Mouse (Mus musculus): ENCODE measurements around the gene Sncg.
"Not testable (repeated sequence)": the region's sequence is repeated elsewhere in the genome, so short reads cannot be mapped to it uniquely, and the experiment has no call there.

The Sncg gene

DNA sequence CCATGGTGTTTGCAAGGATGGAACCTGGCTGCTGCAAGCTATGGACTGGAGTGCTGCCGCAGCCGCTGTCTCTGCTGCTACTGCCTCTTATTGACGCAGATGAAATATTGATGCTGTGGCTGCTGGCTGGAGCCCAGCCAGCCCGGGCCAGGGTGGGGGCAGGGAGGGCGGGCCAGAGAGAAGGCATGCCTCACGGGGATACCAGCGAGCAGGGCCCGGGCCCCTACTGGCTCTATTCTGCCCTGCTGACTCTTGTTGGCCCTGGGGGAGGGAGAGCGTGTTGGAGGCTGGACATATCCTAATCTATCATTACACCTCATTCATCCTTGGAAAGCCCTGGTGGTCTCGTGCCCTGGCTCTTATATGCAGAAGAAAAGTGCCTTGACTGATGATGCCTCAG, at the start of gene Sncg:
TSS of gene Sncg (minus strand) at position 213 of the 400 bp plus-strand sequence.
- no peak for DNase-seq (ENCODE audit: low read depth, low spot score)

DNA sequence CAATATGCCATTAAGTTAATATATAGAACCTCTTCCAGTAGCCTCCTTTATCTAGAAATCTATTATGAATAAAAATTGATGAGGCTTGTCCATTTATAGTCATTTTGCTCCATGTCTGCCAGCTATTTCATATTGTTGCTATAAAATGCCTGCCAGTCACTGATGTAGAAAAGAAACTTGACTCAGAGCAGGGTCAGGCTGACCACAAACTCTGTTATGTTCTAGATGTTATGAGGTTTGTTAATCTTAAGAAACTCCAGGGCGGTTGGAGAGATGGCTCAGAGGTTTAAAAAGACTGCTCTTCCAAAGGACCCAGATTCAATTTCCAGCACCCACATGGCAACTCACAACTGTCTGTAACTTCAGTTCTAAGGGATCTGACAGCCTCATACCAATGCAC, 46.5 kb upstream of the Sncg start:
- no peak for DNase-seq (ENCODE audit: low read depth, low spot score)

DNA sequence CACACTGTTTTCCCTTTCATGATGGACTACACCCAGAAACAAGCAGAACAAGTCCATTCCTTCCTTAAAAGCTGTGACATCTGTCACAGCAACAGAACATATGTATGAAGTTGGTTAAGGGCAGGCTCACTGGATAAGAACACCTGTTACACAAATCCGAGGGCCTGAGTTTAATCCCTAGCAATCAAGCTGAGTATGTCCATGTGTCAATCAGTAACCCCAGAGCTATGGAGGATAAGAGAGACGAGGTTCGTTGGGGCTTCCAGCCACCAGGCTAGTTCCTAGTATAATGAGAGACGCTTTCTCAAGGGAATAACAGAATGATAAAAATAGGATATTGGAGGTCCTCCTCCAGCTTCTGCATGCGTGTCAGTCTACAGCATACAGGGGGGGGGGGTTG, 42.9 kb upstream of the Sncg start:
- no peak for DNase-seq (ENCODE audit: low read depth, low spot score)

DNA sequence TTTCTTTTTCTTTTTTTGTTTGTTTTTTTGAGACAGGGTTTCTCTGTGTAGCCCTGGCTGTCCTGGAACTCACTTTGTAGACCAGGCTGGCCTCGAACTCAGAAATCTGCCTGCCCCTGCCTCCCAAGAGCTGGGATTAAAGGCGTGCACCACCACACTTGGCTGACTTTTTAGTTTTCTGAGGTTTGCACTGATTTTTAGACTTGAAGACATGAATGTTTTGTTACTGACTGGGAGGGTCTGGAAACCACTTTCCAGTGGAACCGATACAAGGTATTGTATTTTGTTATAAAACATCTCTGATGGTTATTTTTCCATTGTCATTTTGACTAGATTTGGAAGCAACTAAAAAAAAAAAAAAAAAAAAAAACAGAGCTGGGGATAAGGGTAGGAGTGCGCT, 42.4 kb upstream of the Sncg start:
- not testable (repeated sequence) for DNase-seq (ENCODE audit: low read depth, low spot score)

DNA sequence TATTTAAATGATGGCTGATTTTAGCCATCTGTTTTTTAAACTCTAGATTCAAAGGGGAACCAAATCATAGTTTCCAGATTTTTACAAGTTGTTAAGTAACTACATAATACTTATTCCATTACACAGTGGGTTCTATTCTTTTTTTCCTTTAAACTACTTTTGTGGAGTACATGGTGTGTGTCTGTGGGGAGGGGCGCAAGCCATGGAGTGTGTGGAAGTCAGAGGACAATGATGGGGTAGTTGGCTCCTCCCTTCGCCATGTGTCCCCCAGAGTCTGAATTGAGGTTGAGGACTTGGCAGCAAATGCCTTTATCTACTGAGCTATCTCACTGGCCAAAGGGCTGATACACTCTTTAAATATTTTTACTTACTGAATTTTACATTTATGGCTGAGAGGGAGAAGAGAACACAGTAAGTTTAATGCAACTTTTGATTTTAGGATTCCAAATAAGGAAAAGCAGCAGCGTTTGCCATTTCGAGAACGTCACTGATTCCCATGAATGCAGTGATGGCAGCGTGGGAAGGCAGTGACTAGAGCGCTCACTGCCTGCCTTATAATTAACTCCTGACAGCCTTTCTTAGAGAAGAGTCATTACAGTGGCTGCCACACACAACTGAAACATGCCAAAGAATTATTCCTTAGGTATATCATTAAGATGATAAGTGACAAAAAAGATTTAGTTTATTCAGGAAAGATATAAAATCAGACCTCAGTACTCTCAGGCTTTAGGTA, 37.7 kb upstream of the Sncg start:
- DNase-seq (ENCODE audit: low read depth, low spot score), result no peak

DNA sequence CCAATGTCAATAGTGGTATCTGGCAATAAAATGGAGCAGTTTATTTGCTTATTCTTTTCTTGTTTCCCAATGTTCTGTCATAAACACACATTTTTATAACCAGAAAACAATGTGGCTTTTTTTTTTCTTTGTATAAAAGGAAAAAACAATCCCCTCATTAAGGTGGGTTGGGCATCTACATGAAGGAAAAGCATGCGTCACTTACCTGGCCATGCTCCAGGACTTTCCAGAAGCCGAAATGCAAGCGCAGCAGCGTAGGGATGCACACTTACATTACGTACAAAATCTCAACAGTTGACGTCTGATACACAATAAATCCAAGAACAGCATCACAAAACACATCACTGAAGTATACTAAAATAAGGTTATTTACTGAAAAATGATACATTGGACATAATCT, 36.1 kb upstream of the Sncg start:
- DNase-seq (ENCODE audit: low read depth, low spot score), result no peak

DNA sequence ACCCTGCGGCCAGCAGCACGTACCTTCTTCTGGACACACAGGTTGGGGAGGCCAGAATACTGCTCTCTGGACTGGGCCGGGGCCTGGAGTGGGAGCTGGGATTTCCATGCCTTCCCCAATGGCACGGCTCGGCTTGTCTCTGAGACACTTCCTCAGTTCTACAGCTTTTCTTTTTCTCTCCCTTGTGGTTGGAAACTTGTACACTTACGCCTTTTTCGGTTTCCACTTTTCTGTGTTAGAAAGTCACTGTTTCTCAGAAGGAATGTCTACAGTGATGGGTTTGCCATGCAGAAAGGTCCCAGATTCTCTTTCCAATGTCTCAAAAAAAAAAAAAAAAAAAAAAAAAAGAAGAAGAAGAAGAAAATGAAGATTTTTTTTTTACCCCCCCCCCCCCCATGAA, 28.8 kb upstream of the Sncg start:
- no peak for DNase-seq (ENCODE audit: low read depth, low spot score)

DNA sequence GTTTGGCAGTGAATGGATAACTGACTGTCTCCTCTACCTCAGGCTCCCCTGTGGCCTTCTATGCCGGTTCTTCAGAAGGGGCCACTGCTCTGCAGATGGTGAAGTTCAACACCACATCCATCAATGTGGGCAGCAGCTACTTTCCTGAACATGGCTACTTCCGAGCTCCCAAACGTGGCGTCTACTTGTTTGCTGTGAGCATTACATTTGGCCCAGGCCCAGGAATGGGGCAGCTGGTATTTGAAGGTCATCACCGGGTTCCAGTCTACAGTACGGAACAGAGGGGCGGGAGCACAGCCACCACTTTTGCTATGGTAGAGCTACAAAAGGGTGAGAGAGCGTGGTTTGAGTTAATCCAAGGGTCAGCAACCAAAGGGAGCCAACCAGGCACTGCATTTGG, 28.3 kb upstream of the Sncg start:
- DNase-seq (ENCODE audit: low read depth, low spot score), result no peak

DNA sequence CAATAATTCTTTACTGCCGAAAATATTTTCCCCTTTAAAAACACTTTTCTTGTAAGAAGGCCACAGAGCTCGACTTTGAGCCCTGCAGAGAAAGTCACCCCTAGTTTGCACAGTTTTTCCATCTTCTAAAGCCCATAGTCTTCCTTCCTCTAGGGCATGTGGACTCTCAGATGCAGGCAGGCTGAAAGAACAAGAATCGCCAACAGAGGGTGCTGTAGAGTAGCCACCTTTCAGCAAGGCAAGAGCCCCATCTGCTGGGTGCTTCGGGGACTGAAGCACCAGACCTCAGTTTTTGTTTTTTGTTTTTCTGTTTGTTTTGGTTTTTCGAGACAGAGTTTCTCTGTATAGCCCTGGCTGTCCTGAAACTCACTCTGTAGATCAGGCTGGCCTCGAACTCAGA, 26.5 kb upstream of the Sncg start:
- peak; percentile 80 for DNase-seq (ENCODE audit: low read depth, low spot score)

DNA sequence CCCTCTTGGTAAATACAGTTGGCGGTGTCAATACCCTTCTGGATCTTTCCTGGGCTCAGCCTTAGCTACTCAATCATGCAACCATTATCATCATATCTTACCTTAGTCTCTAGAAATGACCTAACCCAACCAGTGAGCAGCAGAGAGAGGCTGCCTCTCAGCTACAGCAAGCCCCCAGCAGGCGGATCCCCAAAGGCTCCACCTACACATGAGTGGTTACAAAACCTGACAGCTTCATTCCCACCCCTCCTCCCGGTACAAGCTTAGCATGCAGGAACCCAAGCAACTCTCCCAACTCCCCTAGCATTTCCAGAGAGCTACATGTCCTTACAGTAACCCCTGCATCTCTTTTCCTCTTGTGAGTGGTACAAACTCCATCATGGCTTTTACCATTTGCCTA, 25.4 kb upstream of the Sncg start:
- DNase-seq (ENCODE audit: low read depth, low spot score), result no peak

DNA sequence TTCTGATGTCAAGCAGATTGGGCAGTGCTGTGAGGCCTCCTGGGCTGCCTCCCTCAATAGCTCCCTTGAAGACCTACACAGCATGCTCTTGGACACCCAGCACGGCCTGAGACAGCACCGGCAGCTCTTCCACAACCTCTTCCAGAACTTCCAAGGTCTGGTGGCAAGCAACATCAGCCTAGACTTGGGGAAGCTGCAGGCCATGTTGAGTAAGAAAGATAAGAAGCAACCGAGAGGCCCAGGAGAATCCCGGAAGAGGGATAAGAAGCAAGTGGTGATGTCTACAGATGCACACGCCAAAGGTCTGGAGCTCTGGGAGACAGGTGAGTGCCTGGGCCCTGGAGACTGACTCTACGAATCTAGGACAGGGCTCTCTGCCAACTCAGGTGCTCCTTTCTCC, 24.7 kb upstream of the Sncg start:
- DNase-seq (ENCODE audit: low read depth, low spot score), result no peak

DNA sequence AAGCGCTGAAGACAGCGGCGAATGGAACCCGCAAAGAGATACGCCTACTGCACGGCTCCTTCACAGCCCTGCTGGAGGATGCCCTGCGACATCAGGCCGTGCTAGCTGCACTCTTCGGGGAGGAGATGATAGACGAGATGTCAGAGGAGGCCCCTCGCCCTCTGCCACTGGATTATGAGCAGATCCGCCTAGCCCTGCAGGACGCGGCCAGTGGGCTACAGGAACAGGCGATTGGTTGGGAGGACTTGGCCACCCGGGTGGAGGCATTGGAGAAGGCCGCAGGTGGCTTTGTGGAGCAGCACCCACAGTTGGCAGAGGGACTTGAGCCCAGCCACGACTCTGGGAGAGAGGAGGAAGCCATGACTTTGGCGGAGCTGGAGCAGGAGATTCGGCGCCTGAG, 24.3 kb upstream of the Sncg start:
- DNase-seq (ENCODE audit: low read depth, low spot score), result no peak

DNA sequence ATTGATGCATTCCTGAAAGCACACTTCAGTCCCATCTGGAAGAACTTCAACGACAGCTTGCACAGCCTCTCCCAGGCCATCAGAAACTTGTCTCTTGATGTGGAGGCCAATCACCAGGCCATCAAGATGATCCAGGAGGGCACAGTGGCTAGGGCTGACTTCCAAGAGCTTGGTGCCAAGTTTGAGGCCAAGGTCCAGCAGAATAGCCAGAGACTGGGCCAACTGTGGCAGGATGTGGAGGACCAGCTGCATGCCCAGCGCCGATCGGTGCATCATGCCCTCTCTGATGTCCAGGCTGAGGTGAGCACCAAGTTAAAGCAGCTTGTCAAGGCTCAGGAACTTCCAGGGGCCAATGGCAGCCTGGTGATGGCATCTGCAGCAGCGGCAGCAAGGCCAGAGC, 23.3 kb upstream of the Sncg start:
- DNase-seq (ENCODE audit: low read depth, low spot score), result no peak

DNA sequence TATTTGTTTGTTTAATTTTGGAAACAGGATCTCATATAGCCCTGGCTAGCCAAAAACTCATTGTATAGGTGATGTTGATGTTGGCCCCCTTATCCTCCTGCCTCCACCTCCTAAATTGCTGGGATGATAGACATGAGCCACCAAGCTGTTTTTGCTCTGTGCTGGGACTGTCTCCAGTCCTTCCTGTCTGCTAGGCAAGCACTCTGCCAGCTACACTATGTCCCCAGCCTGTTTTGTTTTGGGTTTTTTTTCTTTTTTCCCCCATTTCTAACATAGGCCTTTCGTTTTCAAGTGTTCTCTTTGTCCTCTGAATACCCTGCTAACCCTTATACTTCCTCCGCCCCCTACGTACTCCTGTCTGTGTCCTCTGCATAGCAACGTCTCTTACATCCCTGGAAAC, 18.7 kb upstream of the Sncg start:
- DNase-seq (ENCODE audit: low read depth, low spot score), result no peak

DNA sequence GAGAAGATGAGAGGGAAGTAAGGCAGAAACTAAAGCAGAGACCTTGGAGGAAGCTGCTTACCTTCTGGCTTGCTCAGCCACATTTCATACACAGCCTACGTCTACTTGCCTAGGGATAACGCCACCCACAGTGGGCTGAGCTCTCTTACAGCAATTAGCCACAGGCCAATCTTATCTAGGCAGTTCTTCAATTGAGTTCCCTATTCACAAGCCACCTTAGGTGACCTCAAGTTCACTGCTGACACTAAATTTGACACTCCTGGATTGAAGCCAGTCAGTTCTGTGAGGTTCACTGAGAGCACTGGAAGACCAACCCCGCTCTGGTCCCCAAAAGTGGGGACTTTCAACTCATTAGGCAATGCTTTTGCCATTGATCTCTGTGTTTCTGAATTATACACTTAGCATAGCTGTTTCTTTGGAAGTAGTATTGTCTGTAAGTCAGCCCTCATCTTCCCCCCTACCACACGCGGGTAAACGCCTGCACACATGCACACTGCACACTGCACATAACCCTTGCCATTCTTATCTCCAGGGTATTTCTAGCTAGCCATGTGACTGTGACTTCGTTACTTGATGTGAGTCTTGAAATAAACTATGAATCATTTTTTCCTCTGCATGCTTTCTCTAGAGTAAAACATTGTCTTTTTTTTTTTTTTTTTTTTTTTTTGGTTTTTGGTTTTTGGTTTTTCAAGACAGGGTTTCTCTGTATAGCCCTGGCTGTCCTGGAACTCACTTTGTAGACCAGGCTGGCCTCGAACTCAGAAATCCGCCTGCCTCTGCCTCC, 8.5 kb upstream of the Sncg start:
- no peak for DNase-seq (ENCODE audit: low read depth, low spot score)

DNA sequence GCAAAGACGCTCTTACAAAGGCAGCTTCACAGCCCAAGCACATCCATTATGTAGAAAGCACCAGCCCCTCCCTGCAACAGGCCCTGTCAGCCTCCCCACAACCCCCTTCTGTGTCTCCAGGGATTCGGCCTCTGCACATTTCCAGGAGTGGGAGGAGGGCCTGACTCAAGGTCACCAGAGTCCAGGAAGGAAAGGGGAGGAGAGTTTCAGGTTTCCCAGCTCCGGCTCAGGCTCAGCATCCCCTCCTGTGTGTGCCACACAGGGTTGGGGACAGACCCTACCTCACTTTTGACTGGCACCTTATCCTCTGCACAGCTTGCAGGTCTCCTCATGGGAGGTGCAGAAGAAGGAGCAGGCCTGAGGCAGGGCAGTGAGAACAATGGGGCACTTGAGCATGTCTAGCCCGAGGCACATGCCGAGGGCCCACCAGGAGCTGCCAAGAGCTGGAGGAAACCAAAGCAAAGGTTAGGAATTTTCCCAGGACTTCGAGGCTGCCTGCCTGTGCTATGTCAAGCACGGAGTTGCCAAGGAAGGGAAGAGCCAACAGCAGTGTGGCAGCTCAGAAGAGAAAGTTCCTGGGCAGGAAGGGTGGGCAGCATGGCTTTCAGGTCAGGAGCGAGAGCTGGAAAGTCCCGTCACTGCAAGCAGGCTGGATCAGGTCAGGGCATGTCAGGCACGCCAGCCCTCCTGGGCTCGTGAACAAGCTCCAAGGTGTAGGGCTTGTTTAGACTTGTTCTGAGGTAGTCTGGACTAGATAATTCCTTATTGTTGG, 4.2 kb upstream of the Sncg start:
- no peak for DNase-seq (ENCODE audit: low read depth, low spot score)

DNA sequence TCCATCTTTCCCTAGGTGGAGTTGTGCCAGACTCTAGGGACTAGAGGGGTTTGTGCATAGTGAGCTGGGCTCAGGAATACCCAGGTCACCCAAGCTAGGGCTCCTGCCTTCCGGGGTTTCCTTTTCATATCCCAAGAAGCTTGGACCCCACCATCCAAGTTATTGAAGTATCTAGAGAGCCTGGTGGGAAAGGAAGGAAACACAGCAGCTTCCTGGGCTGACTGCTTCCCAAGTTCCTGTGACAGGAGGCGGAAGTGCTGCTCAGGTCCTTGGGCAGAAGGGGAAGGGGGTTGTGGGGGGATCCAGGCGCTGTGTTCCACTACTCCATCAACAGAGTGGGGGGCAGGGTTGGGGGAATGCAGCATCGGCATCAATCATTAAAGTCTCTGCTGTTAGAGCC, 2.5 kb upstream of the Sncg start:
- no peak for DNase-seq (ENCODE audit: low read depth, low spot score)

DNA sequence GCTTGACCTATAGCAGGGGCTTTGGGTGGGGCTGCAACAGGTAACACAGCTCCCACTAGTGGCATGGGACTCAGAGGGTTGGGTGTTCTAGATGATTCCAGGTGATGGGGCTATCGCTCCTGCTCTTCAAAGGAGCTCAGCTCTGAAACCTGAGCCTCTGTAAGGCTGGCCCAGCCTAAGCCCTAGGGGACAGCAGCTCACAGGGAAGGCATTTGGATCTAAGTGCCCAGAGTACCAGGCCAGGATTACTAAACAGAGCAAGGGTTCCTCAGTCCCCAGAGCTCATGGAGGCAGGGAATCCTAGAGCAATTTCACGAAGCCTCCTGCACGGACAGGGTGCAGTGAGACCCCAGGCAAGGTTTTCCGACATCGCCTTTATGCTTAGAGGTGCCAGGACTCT, 1.4 kb upstream of the Sncg start:
- DNase-seq (ENCODE audit: low read depth, low spot score), result no peak

DNA sequence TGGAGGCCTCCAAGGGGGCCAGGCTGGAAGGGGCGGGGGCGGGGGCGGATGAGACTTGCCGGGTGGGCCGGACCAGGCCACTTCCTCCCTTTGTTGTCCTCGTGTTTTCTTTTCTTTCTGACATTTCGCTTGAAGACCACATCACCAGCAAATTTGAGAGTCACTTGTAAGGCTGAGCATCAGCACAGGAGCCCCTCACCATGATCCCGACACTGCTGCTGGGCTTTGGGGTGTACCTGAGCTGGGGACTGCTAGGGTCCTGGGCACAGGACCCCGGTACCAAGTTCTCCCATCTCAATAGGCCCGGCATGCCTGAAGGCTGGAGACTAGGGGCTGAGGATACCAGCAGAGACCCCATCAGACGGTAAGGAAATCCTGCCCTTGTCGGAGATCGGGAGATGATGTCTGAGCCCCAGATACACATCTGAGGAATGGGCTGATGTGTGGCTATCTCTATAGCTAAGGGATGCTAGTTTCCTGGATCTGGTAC, 871 bp upstream of the Sncg start, which contains the start of gene Mmrn2:
TSS of gene Mmrn2 (plus strand) at position 51 of the 490 bp plus-strand sequence.
- DNase-seq (ENCODE audit: low read depth, low spot score), result no peak

DNA sequence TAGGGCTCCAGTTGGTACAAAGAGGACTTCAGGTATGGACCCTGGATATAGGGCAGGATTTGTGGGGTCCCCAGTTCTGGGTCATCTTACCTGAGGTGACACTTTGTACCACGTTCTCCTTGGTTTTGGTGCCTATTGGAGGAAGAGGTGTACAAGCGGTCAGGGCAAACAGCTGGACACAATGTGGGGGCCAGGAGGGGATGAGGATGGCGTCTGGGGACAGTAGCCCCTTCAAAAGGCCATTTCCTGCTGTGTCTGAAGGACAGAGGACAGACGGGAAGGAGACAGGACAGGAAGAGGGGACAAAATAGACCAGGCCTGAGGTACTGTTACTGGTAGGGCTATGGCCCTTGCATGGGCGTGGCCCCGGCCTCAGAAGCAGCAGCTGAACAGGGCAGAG, 1.0 kb downstream of the Sncg start:
- DNase-seq (ENCODE audit: low read depth, low spot score), result no peak

DNA sequence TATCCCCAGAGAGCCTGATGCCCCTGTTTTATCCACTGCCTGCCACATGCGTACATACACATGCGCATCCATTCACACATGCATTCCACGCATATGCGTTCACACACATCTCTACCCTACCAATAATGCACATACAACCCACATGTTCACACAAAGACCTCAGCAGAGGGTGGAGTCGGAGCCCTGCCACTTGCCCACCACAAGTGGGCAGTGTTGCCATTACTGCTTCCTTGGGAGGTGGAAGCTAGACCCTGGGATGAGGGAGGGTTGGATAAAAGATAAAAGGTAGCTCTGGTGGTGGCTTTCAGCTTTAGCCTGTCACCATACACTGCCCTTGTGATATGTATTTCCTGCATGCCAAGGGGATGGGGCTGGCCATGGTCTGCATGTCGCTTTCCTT, 1.9 kb downstream of the Sncg start:
- DNase-seq (ENCODE audit: low read depth, low spot score), result no peak

DNA sequence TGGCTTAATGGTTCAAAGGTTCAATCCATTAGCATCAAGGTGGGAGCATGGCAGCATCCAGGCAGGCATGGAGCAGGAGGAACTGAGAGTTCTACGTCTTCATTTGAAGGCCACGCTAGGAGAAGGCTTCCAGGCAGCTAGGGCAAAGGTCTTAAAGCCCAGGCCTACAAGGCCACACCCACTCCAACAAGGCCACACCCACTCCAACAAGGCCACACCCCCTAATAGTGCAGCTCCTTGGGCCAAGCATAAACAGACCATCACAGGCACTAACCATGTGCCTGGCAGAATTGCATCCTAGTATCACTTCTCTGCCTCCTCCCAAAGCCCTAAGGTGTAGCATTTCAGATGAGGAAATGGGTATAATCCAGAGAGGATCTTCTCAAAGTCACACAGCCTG, 2.8 kb downstream of the Sncg start:
- no peak for DNase-seq (ENCODE audit: low read depth, low spot score)

All from skeletal muscle tissue, adult 2 months (tissue).